Mouse (Mus musculus) cerebellum, adult 8-10 months (tissue): ENCODE data around the gene Arhgap44.

ENCODE experiments used
- DNase-seq: peaks from one replicate; pipeline ENCODE4 v3.0.0; 2022

The Arhgap44 gene

DNA sequence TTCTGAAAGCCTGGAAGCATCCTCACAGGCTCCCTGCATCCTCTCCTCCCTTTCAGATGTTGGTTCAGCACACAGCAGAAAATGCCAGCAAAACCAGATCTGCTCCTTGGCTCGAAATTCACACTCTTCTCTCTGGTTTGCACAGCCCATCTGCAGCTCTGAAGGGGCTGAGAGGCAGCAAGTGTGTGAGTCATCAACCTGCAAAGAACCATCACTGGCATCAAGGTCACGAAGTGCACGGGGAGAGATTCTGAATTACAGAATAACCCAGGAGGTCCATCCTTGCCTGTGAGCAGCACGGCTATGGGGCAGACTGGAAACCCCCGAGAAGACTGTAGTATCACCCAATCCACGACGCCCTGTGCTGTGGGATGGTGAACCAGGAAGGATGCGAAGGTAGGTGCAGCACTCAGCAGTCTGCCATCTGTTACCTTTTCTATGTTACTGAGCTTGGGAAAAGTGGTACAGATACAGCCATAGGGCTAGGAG lies 27.5 kb downstream of the Arhgap44 start:
- peak; percentile 56 for DNase-seq

GRCm38 (mm10) chr11:65133661-65134060 lies 29.1 kb downstream of the Arhgap44 start:
- DNase-seq = no peak

GRCm38 (mm10) chr11:65129110-65129509 lies 33.7 kb downstream of the Arhgap44 start:
- DNase-seq = no peak

DNA sequence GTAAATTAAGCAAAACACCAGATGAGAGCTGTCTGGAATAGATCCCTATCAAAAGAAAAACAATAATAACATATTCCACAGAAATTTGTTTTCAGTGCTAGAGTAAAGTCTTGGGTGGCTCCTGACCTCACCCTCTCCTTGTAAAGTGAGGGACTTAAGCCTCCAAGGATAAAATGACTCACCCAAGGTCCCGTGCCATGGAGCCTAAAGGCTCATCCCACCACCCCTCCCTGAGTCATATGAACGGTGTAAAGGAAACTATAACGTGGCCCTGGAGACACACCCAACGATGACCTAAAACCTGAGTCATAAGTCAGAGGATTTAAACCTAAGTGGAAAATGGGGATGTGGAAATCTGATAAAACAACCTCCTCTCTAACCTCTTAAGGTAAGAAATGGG lies 34.1 kb downstream of the Arhgap44 start:
- DNase-seq = no peak

GRCm38 (mm10) chr11:65126566-65126965 lies 36.2 kb downstream of the Arhgap44 start:
- no peak for DNase-seq

- DNase-seq = no peak
Observed at GRCm38 (mm10) chr11:65124913-65125418, 37.8 kb downstream of the Arhgap44 start.

DNA sequence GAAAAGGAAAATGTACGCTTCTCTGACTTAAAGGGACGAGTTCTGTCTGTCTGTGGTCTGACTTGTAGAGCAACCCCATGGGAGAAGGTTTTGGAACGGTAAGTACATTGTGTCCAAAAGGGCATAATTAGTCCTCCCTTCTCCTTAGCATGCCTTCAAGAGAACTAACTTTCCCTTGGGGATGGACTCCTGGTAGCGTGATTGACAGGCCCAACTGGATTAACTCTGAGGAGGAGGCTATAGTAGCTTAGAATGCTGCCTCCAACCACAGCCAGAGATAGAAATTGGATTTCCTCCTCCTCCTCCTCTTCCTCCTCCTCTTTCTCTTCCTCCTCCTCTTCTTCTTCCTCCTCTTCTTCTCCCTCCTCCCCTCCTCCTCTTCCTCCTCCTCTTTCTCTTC lies 42.5 kb downstream of the Arhgap44 start:
- no peak for DNase-seq

DNA sequence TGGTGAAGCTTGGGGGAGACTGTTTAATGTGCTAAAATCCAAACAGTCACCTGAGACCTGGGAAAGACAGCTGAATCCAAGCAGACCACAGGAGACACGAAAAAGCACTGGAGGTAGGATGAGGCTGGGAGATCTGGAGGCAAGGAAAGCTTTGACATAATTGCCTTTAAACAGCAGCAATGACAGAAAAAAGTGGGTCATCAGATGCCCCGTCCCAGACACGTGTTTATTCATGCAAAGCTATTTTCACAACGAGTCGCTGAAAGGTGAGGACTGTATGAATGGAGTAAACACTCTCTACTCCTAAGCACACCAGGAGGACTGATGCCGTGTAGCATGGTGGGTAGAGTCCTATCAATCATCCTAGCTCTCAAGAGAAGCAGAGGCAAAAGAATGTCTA lies 47.0 kb downstream of the Arhgap44 start:
- DNase-seq = no peak

DNA sequence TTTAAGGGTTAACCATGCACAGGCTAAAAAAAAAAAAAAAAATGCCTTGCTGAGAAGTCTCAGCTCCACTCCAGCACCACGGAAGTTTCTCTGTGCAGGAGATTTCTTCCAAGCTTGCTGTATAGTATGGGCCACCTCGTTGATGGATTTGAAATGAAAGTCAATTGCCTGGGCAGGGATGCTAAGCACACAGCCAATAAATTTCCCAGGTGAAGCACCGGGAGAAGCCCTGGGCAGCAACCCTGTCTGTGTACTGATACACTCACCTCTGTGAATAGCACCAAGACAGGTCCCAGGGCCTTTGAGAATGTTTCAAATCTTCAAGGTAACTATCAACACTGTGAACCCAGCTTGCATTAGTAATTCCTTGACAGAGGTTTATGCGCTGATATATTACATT lies 50.7 kb downstream of the Arhgap44 start:
- no peak for DNase-seq

DNA sequence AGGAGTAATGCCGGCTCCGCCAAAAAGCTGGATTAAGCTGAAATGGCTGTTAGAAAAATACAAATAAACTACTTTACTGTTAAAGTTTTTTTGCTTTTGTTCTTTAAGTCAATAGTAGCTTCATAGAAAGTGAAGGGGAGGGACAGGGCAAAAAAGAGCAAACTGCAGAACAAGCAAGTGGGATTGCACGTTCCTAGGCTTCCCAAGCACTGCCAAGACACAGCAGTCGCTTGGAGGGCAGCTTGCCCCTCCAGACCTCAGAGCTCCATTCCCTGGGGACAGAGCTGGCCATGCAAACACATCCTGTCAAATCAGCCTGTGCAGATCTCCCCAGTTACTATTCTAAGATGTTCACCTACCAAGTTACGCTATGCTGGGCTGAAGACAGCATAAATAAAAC lies 51.1 kb downstream of the Arhgap44 start:
- DNase-seq = no peak

DNA sequence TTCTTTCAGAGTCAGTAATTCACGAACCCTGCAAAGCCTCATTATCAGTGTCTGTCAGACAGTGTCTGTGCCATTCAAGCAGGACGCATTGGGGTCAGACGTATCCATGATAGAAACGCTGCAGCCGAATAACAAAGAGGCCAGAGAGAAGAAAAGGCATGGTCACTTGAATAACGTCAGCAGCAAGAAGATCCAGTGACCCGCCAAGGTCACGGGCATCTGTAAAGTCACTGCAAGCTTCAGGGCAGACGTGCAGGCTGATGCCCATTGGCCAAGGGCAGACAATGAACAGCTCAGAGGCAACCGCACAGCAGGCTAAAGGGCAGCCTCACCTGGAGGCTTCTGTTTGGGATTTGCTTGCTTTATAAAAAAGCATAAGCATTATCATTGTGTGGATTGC lies 52.7 kb downstream of the Arhgap44 start:
- DNase-seq = no peak

DNA sequence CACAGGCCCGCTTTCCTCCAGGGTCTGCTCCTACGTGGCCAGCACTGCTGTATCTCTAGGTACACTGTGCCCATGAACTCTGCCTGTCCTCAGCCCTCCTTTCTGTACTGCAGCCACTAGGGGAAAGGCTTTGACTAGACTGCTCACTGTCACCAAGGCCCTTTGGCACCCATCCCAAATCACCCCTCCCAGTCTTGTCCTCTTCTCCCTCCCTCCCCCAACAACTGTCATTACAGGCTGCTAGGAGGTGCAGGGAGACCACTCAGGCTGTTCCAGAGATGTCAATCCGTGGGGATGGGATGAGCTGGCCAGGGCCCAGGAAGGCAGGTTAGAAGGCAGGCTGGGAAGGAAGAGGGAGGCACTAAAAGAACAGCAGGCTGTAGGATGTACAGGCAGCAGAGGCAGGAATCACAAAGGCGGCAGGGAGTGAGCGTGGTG lies 55.0 kb downstream of the Arhgap44 start:
- no peak for DNase-seq

- DNase-seq = no peak
Observed at GRCm38 (mm10) chr11:65107151-65107550, 55.6 kb downstream of the Arhgap44 start.

- peak; percentile 76 for DNase-seq
Observed at GRCm38 (mm10) chr11:65104076-65104475, 58.7 kb downstream of the Arhgap44 start.

DNA sequence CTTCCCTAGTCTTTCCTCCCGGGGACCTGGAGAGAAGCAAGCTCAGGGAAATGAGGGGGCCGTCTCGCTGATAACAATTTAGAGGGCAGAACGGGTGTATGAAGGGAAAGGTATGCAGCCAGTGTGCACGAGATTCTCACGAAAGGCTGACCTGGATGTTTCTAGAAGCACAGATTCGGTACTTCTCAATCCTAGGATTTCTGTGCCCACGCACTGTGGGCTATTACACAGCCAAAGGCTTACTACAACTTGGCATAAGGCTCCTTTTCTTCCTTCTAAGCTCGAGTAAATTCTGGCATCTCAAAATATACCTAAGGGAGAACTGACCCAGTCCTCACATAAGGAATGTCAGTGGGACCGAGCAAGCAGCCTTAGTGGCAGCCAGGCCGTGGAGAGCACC lies 61.6 kb downstream of the Arhgap44 start:
- DNase-seq = no peak

GRCm38 (mm10) chr11:65100031-65100430 lies 62.7 kb downstream of the Arhgap44 start:
- DNase-seq = no peak

GRCm38 (mm10) chr11:65097526-65098070 lies 65.2 kb downstream of the Arhgap44 start:
- no peak for DNase-seq

- DNase-seq = no peak
Observed at GRCm38 (mm10) chr11:65096866-65097265, 65.9 kb downstream of the Arhgap44 start.

DNA sequence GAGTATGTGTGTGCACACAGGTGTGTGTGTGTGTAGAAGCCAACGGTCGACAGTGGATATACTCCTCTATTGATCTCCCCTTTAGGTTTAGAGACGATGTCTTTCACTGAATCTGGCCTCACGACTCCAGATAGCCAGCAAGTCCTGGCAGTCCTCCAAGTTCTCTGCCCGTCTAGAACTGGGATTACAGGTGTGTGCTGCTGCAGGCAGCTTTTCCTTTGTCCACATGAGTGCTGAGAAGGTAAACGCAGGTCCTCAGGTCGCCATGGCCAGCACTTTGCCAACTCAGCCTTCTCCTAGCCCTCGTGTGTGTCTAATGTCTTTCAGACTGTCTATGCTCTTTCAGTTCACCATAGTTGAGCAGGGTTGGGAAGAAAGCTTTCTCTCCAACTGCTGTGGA lies 69.9 kb downstream of the Arhgap44 start:
- no peak for DNase-seq

DNA sequence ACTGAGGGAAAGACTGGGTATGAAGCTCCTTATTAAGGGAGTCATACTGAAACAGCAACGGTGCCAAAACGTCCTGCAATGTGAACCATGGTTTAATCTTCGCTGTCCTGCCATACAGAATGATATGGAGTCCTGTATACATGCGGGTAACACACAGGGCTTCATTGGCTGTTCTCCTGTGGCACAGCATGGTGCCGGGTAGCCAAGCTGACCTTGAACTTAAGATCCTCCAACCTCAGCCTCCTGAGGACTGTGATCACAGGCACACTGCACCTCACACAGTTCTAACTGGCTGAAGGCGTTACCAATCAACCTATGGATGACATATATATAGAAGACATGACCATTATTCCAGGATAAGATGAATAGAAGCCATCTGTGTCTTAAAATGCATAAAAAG lies 72.4 kb downstream of the Arhgap44 start:
- no peak for DNase-seq

- DNase-seq = no peak
Observed at GRCm38 (mm10) chr11:65089982-65090381, 72.8 kb downstream of the Arhgap44 start.

DNA sequence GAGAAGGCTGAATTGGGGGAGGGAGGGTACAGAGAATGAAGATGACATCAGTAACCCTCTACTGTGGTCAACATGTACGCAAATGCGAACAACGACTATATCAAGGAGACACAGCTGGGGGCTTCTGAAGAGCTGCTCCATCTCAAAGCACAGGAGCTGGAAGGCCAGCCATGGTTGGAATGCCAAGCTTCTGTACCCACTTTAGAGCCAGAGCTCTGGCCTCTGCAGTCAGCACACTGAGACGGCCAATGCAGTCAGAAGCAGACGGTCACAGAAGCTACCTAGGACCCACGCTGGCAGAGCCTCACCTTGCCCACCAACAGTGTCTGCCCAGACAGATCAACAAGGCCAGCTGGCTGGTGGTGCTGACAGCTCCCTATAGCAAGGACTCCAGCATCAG lies 73.5 kb downstream of the Arhgap44 start:
- no peak for DNase-seq

- peak; percentile 73 for DNase-seq
Observed at GRCm38 (mm10) chr11:65088451-65089222, 74.1 kb downstream of the Arhgap44 start.

GRCm38 (mm10) chr11:65080761-65081160 lies 82.0 kb downstream of the Arhgap44 start:
- no peak for DNase-seq
